Mouse (Mus musculus): ENCODE results near the gene Rusc2. TPM values are rescaled to one million over a fixed set of nuclear protein-coding genes. Genes with fewer than 3 reads are reported as not detected.

Rusc2 gene
- polyA plus RNA-seq, 1 experiment from 2014 or later = 4.5 TPM

DNA sequence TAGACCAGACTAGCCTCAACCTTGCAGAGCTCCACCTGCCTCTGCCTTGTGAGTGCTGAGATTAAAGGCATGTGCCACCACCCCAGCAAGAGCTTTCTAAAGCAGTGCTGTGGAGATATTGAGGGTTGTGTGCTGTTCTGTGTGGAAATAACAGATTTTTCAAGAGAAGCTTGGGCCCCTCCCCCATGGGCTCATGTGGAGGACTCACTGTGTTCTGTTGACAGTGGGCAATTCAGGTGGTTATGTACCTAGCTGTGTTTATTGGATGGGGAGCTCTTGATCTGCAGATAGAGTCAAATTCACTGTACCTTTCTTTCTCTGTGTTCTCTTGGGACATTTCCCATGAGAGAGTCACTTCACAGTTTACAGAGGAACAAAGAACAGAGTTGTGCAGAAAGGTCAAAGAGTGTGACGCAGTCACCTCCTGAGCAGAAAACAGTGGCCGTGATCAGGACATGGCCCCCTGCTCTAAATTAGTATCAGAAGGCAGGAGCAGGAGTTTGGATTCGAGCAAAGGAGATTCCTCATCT, 9.8 kb downstream of the Rusc2 start:
- Histone ChIP-seq H3K27ac (replicated peaks; ENCODE audit: low read depth, low read length) (no peak overlapping the region), H3K27me3 (ENCODE audit: control insufficient read depth, insufficient read depth, low read length) (no peaks in the 10 kb centered on the region), H3K4me2 (ENCODE audit: low read depth, severe bottlenecking) (no peak overlapping the region), H3K9me3 (ENCODE audit: control insufficient read depth, low read length) (no peaks in the 10 kb centered on the region), H3K4me3 (ENCODE audit: low read depth, low read length) (no peak overlapping the region), H3K4me1 (ENCODE audit: control insufficient read depth, insufficient read depth, low read length) (0 out of 2 replicates have a peak, but pooled peaks cover 2% of the 10 kb centered on the region), H3K9ac (ENCODE audit: low read length) (no peak overlapping the region), H3K36me3 (ENCODE audit: control insufficient read depth, insufficient read depth, low read length) (no peaks in the 10 kb centered on the region)
- WGBS = 79% methylated on average over 3 of the region's 3 CpGs
- no peak for ATAC-seq (ENCODE audit: insufficient number of reproducible peaks, low FRiP score, low TSS enrichment, low read depth)
- DNase-seq (ENCODE audit: low spot score) = no peak

DNA sequence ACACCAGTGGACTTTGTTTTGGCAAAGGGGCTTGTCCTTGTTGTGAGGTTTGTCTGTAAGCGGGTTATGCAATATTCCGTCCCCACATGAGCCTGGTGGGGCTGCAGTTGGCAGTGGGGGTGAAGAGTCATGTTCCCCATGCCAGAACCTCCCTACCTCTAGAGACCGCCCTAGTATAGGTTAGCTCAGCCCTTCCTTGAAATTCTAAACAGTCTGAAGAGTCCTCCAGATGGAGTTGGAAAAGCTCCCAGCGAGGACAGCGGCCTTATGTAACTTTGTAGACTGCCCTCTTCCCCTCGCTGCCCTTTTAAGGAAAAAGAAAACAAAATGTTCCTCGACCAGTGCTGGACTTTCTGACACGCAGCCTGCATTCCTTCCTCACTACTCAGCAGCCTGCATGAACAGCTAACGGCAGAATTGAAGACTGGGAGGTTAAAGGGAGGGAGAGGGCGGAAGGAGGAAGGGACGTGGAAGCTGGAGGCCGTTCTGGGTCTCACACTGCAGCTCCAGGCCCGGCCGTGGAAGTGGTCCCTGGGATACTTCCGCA, 12.6 kb downstream of the Rusc2 start:
- ATAC-seq (ENCODE audit: insufficient number of reproducible peaks, low FRiP score, low TSS enrichment, low read depth) = no peak
- no peaks in the 10 kb centered on the region for H3K9me3 ChIP-seq (ENCODE audit: control insufficient read depth, low read length)

DNA sequence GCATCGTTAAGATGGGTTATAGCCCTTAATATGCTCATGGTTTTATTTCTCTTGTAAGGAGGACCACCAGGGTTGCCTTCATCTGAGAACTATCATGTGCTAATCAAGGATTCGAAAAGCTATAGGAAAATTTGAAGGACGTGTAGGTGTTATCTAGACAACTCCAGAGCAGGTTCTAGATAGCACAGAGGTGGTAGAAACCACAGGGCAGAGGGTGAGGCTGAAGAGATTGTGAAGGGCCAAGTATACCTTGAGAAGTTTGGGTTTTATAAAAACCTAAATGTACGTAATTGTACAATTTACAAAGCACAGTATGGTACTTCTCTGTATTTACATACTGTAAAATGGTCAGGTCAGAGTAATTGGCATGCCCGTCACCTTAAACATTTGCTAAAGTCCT, 13.4 kb downstream of the Rusc2 start:
- H3K4me2 ChIP-seq (ENCODE audit: low read depth, severe bottlenecking) = no peak overlapping the region
- H3K4me1 ChIP-seq (ENCODE audit: control insufficient read depth, insufficient read depth, low read length) = 0 out of 2 replicates have a peak, but pooled peaks cover 7% of the 10 kb centered on the region
- H3K9me3 ChIP-seq (ENCODE audit: control insufficient read depth, low read length) = no peaks in the 10 kb centered on the region
- 88% methylated on average over 5 of the region's 5 CpGs for WGBS
- no peak for ATAC-seq (ENCODE audit: insufficient number of reproducible peaks, low FRiP score, low TSS enrichment, low read depth)
- no peaks in the 10 kb centered on the region for H3K27me3 ChIP-seq (ENCODE audit: control insufficient read depth, insufficient read depth, low read length)
- no peaks in the 10 kb centered on the region for H3K36me3 ChIP-seq (ENCODE audit: control insufficient read depth, insufficient read depth, low read length)
- no peak for DNase-seq (ENCODE audit: low spot score)
- no peak overlapping the region for H3K4me3 ChIP-seq (ENCODE audit: low read depth, low read length)
- H3K9ac ChIP-seq (ENCODE audit: low read length) = no peak overlapping the region
- no peak overlapping the region for H3K27ac ChIP-seq (replicated peaks; ENCODE audit: low read depth, low read length)

More for the DNA sequence above, 12.6 kb downstream of the Rusc2 start:
- Histone ChIP-seq H3K4me3 (ENCODE audit: low read depth, low read length) (no peak overlapping the region), H3K27me3 (ENCODE audit: control insufficient read depth, insufficient read depth, low read length) (no peaks in the 10 kb centered on the region), H3K36me3 (ENCODE audit: control insufficient read depth, insufficient read depth, low read length) (no peaks in the 10 kb centered on the region), H3K27ac (replicated peaks; ENCODE audit: low read depth, low read length) (no peak overlapping the region), H3K4me1 (ENCODE audit: control insufficient read depth, insufficient read depth, low read length) (0 out of 2 replicates have a peak, but pooled peaks cover 5% of the 10 kb centered on the region), H3K4me2 (ENCODE audit: low read depth, severe bottlenecking) (no peak overlapping the region), H3K9ac (ENCODE audit: low read length) (no peak overlapping the region; the same call in 1 of the 2 replicates)
- DNase-seq (ENCODE audit: low spot score) = no peak
- WGBS = 60% methylated on average over 15 of the region's 15 CpGs

DNA sequence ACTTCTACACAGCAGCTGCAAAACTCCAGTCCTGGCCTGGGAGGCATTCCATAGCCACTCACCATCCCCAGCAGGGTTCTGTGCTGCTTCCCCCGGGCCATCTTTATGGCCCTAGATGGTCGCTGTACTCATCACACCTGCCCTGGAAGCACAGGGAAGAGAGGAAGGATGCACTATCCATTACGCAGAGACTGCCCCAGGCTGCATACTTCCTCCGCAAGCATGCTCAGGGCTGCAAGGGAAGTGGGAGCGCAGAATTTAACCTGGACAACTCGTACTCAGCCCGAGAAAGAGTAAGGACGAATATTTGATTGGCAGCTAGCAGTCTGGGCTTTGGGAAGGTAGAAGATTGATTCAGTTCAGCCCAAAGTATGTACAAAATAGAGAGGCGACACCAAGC, 14.1 kb downstream of the Rusc2 start:
- no peaks in the 10 kb centered on the region for H3K36me3 ChIP-seq (ENCODE audit: control insufficient read depth, insufficient read depth, low read length)
- no peak for ATAC-seq (ENCODE audit: insufficient number of reproducible peaks, low FRiP score, low TSS enrichment, low read depth)
- H3K27me3 ChIP-seq (ENCODE audit: control insufficient read depth, insufficient read depth, low read length) = no peaks in the 10 kb centered on the region

DNA sequence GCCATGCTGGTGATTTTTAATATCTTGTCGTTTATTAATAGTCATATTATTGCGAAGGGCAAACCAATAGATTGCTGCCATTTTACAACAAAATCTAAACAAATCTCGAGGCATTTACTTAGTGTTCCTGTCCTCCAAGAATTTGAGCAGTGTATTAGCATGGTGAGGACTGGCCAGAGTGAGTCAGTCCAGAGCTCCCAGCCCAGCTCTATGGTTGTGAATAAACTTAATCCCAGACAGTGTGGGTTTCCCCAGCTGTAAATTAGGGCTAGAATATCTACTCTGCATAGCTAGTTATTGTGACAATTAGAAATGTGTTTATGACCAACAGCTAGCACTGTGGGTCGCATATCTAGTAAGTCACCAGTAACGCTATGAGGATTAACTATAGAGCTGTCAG, 14.6 kb downstream of the Rusc2 start:
- no peaks in the 10 kb centered on the region for H3K36me3 ChIP-seq (ENCODE audit: control insufficient read depth, insufficient read depth, low read length)
- H3K4me1 ChIP-seq (ENCODE audit: control insufficient read depth, insufficient read depth, low read length) = peaks cover 16% of the 10 kb centered on the region; the same call in 1 of the 2 replicates
- H3K27me3 ChIP-seq (ENCODE audit: control insufficient read depth, insufficient read depth, low read length) = no peaks in the 10 kb centered on the region
- H3K9me3 ChIP-seq (ENCODE audit: control insufficient read depth, low read length) = no peaks in the 10 kb centered on the region
- no peak overlapping the region for H3K4me2 ChIP-seq (ENCODE audit: low read depth, severe bottlenecking)
- WGBS = 87% methylated on average over 5 of the region's 5 CpGs
- no peak overlapping the region for H3K4me3 ChIP-seq (ENCODE audit: low read depth, low read length)
- no peak overlapping the region for H3K27ac ChIP-seq (replicated peaks; ENCODE audit: low read depth, low read length)
- DNase-seq (ENCODE audit: low spot score) = no peak
- no peak for ATAC-seq (ENCODE audit: insufficient number of reproducible peaks, low FRiP score, low TSS enrichment, low read depth)
- no peak overlapping the region for H3K9ac ChIP-seq (ENCODE audit: low read length)

More for the DNA sequence above, 14.1 kb downstream of the Rusc2 start:
- WGBS = 65% methylated on average over 9 of the region's 9 CpGs
- H3K27ac ChIP-seq (replicated peaks; ENCODE audit: low read depth, low read length) = no peak overlapping the region
- H3K4me1 ChIP-seq (ENCODE audit: control insufficient read depth, insufficient read depth, low read length) = peaks cover 10% of the 10 kb centered on the region; the same call in 1 of the 2 replicates
- H3K9me3 ChIP-seq (ENCODE audit: control insufficient read depth, low read length) = no peaks in the 10 kb centered on the region
- no peak overlapping the region for H3K4me3 ChIP-seq (ENCODE audit: low read depth, low read length)
- DNase-seq (ENCODE audit: low spot score) = no peak
- no peak overlapping the region for H3K4me2 ChIP-seq (ENCODE audit: low read depth, severe bottlenecking)
- no peak overlapping the region for H3K9ac ChIP-seq (ENCODE audit: low read length)

DNA sequence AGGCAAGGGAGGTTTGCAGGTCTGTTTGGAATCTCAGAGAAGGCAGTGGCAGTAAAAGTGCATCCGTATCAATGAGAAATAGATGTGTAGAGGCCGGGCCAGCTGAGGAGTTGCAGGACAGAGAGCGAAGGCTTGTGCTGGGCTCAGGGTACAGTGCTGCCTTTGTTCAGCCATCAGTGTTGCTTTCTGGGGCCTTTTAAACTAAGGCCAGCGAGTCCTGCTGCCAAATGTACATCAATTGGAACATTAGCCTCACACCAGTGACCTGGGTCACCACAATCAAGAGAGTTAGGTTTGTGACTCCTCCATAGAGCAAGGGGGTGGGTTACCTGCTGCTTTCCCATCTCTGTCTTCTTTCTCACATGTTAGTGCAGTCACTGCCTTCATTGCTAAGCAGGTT, 16.2 kb downstream of the Rusc2 start:
- Histone ChIP-seq H3K27ac (replicated peaks; ENCODE audit: low read depth, low read length) (no peak overlapping the region), H3K4me1 (ENCODE audit: control insufficient read depth, insufficient read depth, low read length) (peaks cover 26% of the 10 kb centered on the region; the same call in 1 of the 2 replicates)

GRCm38 (mm10) chr4:43398829-43399331, 17.1 kb downstream of the Rusc2 start:
- DNase-seq (ENCODE audit: low spot score) = peak; percentile 24
- Histone ChIP-seq H3K4me2 (ENCODE audit: low read depth, severe bottlenecking) (no peak overlapping the region), H3K36me3 (ENCODE audit: control insufficient read depth, insufficient read depth, low read length) (no peaks in the 10 kb centered on the region)

More for the DNA sequence above, 16.2 kb downstream of the Rusc2 start:
- no peak for DNase-seq (ENCODE audit: low spot score)
- Histone ChIP-seq H3K36me3 (ENCODE audit: control insufficient read depth, insufficient read depth, low read length) (no peaks in the 10 kb centered on the region), H3K27me3 (ENCODE audit: control insufficient read depth, insufficient read depth, low read length) (no peaks in the 10 kb centered on the region), H3K4me2 (ENCODE audit: low read depth, severe bottlenecking) (no peak overlapping the region), H3K4me3 (ENCODE audit: low read depth, low read length) (no peak overlapping the region), H3K9ac (ENCODE audit: low read length) (no peak overlapping the region), H3K9me3 (ENCODE audit: control insufficient read depth, low read length) (no peaks in the 10 kb centered on the region)
- no peak for ATAC-seq (ENCODE audit: insufficient number of reproducible peaks, low FRiP score, low TSS enrichment, low read depth)
- 72% methylated on average over 4 of the region's 4 CpGs for WGBS

GRCm38 (mm10) chr4:43399391-43400131, 17.8 kb downstream of the Rusc2 start:
- DNase-seq (ENCODE audit: low spot score) (no peak), ATAC-seq (ENCODE audit: insufficient number of reproducible peaks, low FRiP score, low TSS enrichment, low read depth) (no peak)
- Histone ChIP-seq H3K9me3 (ENCODE audit: control insufficient read depth, low read length) (no peaks in the 10 kb centered on the region), H3K4me2 (ENCODE audit: low read depth, severe bottlenecking) (no peak overlapping the region), H3K4me3 (ENCODE audit: low read depth, low read length) (no peak overlapping the region), H3K4me1 (ENCODE audit: control insufficient read depth, insufficient read depth, low read length) (peaks cover 24% of the 10 kb centered on the region; the same call in 1 of the 2 replicates), H3K27ac (replicated peaks; ENCODE audit: low read depth, low read length) (0 out of 2 replicates have a peak overlapping the region, but pooled peaks have one; percentile 18), H3K36me3 (ENCODE audit: control insufficient read depth, insufficient read depth, low read length) (no peaks in the 10 kb centered on the region), H3K9ac (ENCODE audit: low read length) (no peak overlapping the region), H3K27me3 (ENCODE audit: control insufficient read depth, insufficient read depth, low read length) (no peaks in the 10 kb centered on the region)
- 82% methylated on average over 31 of the region's 31 CpGs for WGBS

More at GRCm38 (mm10) chr4:43398829-43399331, 17.1 kb downstream of the Rusc2 start:
- Histone ChIP-seq H3K9ac (ENCODE audit: low read length) (no peak overlapping the region), H3K4me1 (ENCODE audit: control insufficient read depth, insufficient read depth, low read length) (peaks cover 26% of the 10 kb centered on the region; the same call in 1 of the 2 replicates), H3K4me3 (ENCODE audit: low read depth, low read length) (no peak overlapping the region), H3K27me3 (ENCODE audit: control insufficient read depth, insufficient read depth, low read length) (no peaks in the 10 kb centered on the region), H3K9me3 (ENCODE audit: control insufficient read depth, low read length) (no peaks in the 10 kb centered on the region), H3K27ac (replicated peaks; ENCODE audit: low read depth, low read length) (no peak overlapping the region)
- ATAC-seq (ENCODE audit: insufficient number of reproducible peaks, low FRiP score, low TSS enrichment, low read depth) = no peak
- WGBS = 57% methylated on average over 17 of the region's 17 CpGs

Data from limb, embryonic 11.5 days (tissue).